Mouse (Mus musculus): ENCODE results near the gene Smcp. TPM values are rescaled to one million over a fixed set of nuclear protein-coding genes. Genes with fewer than 3 reads are reported as not detected.

Smcp gene
- not detected for total RNA-seq (2021)
- long read RNA-seq, experiment 1: 0 reads
- long read RNA-seq, experiment 2: 0 reads

DNA sequence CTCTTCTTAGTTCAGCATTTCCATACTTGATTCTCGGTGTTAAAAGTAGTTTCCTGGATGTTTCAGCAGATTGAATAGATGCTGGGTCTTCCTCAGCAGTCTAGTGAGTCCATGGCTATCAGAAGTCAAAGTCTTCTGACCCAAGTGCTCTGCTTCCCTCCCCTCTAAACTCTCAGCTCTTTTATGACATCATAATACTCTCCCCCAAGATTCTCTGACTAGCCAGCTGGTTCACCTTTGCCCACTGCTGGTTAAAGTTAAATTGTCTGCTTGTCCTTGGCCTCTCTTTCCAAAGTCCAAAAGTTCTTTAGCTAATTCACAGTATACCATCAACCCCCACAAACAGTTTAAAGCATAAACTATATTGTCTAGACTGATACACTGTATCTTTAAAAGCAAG lies at the start of gene Smcp:
Smcp (minus strand) TSS at position 140 of the 400 bp plus-strand sequence.
- no peak for DNase-seq
- intact Hi-C loops (cut with DNase I): no loop called here

DNA sequence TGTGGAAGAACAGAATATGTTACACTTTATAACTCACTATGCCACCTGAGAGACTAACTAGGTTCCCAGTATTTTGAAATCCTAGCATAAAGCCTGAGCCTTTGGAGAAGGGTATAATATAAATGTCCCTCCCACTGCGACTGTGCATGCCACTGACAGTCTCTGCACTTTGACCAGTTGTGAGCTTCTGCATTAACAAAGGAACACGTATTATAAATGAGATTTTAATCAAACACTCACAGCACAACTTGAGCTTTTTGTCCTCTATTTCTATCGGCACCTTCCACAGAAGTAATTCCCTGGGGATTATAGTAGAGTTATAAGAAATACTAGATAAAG lies 49.8 kb upstream of the Smcp start:
- DNase-seq: no peak
- intact Hi-C loops (cut with DNase I): no loop called here

DNA sequence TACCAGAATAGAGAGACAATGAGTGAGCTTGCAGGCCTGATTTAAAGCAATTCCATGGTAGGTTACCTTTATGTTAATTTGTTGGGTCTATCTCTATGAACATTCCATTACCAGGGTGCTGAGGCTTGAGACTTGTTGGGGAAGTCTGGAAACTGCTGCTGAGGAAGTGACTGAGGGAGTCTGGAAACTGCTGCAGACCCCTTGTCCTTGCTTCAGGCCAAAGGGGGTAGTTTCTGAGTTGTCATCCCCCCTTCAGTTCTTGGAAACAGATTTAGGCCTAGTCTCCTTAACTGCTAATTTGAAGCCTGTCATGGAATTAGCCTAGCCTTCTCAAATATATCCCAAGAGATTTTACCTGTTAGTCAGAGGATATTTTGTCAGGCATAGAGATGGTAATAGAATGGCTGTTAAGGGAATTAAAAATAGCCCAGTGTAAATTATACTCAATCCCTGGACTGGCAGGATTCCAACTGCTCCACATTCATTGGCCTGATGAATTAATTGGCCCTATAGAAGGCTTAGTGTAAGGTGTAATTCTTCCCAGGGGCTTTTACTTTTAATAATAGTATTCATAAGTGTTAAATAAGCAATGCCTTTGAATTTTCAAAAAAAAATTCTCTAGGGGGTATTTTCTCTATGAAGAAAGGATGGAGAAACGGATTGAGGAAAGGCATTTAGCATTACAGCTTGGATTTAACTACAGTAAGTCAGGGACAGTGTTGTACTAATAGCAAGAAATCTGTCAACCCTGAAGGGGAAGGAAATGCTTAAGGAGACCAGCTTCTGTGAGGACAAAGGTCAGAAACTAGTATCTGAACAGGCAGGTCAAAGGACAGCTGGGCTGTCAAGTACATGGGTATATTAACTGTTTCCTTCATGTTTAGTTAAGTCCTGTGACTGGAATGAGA lies 49.2 kb upstream of the Smcp start:
- intact Hi-C loops (cut with DNase I): no loop called here
- no peak for DNase-seq

DNA sequence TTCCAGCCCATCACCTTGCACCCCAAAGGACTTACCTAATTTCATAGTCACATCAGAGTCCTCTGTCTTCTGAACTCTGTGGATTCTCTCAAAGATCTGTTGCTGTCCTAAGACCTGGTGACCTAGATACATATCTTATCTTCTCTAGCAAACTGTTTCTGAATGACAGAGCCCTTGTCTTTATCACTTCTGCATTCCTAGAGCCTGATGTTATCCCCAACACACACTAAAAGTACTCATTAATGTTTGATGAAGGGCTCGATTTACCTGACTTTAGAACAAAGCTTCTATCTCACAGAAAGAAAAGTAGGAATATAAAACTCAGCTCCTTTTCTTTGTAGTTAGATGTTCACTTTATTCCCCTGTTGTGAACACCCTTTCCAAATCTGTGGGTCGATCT lies 32.8 kb upstream of the Smcp start, which contains the start of gene Lce6a:
Lce6a (minus strand) TSS at position 101 of the 400 bp plus-strand sequence.
- intact Hi-C loops (cut with DNase I): no loop called here
- no peak for DNase-seq

DNA sequence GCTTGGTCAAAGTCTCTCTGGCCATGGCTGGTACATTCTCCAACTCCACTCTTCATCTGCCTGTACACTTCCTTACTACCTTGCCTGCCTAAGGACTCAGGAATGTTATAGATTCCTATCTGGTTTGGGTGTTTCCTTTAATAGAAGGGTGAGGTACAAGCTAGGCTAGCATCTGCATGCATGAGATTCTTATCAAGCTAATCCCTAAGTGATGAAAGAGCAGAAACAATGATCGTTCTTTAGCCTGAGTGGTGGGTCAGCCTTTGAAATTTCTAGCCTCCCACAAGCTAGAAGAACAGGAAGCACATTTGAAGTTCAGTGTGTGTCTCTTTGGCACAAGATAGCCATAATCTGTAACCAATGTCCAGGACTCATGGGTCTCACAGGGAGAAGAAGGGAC lies 21.0 kb upstream of the Smcp start:
- no peak for DNase-seq
- intact Hi-C loops (cut with DNase I): no loop called here

DNA sequence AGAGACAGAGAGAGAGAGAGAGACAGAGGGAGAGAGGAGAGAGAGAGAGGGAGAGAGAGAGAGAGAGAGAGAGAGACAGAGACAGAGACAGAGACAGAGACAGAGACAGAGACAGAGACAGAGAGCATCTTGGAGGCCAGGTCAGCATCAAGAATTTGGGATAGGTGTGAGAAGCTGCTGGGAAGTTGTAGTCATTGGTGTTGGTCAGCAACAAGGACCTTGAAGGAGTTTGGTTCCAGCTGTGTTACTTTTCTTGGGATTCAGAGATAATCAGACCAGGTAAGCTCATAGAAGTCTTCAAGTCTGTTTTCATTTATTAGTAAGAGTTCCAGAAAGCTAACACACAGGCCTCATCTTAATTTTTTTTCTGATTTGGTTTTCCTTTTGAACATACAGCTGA lies 18.6 kb upstream of the Smcp start, which contains the start of gene 2210017I01Rik:
2210017I01Rik (minus strand) TSS at position 101 of the 400 bp plus-strand sequence.
- intact Hi-C loops (cut with DNase I): no loop called here
- no peak for DNase-seq

DNA sequence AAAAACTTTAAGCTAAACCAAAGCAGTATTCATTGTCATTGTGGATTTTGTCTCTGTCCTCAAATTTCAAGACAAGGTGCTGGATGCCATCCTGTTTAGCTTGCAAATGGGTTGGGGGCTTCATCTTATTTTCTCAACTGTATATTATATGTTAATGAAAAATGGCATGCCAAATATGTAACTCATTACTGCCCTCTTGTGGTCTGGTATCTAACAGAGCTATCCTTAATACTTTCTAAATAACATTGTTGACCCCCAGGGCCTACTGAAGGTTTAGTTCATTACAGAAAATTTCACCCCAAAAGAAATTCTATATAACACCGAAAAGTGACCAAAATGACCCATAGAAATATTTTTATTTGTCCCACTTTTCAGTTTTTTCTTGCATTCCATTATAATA lies 13.4 kb upstream of the Smcp start:
- intact Hi-C loops (cut with DNase I): loop anchor here (5.0 kb wide), 1 partner anchor 450 kb away; no protein-coding TSS in a partner anchor
- DNase-seq: no peak

DNA sequence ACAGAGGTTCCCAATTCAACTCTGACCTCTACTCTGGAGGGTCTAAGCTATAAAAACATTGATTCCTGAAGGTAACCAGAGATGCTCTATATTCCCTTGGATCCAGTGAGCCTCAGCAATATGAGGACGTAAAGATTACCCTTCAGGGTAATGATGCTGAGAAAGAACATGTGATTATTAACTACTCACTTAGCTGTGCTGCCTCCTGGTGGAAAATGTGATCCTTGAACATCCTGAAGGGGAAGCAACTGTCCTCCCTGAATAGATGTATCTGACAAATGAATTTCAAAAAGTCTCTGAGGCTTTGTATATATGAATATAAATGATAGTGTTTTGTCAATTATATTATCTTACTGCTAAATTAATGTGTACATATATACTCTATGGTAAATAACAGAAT lies 11.7 kb upstream of the Smcp start:
- no peak for DNase-seq
- intact Hi-C loops (cut with DNase I): loop anchor here (5.0 kb wide), 1 partner anchor 448 kb away; no protein-coding TSS in a partner anchor

DNA sequence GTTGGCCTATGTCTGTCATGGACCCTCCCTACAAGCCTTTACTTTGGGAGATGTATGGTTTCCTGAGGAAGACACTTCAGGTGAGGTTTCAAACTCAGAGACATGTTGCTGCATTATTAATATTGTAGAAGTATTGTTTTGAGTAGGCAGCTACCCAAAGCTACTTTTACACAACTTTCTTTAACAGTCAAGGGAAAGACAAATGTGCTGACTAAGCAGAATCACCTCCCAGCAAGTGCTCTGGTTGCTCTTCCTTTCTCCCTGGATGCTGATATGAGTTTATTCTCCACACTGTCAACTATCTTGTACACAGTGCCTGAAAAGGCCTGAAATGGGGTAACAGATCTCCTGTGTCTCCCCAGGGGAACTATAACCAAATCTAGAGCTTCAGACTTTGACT lies 11.2 kb upstream of the Smcp start:
- no peak for DNase-seq
- intact Hi-C loops (cut with DNase I): loop anchor here (5.0 kb wide), 1 partner anchor 448 kb away; no protein-coding TSS in a partner anchor

DNA sequence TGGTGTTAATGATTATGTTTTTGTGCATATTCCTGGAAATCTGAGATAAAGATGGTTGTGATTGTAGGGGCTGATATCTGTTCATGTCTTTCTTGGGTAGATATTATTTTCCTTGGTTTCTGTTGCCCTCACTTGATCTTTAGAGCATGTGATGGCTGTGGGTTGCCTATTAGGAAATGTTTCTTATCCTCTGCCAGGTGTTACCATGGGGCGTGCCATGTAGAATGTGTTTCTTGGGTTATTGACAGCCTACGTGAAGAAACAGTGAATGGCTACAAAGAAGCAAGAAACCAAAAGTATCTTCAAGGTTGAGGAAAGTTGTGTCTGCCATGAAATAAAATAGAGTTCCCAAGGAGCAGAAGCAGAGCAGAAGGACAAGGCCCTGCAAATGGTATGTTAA lies 9.6 kb upstream of the Smcp start:
- intact Hi-C loops (cut with DNase I): no loop called here

DNA sequence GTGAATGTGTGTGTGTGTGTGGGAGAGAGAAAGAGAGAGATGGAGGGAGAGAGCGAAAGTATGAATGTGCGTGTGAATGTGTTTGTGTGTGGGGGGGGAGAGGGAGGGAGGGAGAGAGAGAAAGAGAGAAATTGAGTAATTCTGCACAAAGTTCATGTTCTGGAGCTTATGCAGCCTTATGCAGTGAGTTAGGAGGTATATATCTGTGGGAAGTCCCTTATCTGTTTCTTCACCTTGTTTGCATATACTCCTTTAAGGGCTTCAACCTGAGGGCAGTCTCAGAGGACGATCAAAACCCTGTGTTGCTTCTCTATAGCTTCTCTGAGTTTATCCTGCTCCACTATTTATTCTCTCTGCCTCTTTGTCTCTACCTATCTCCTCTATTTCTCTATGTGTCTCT lies 1.6 kb downstream of the Smcp start:
- intact Hi-C loops (cut with DNase I): no loop called here
- DNase-seq: no peak

More for the DNA sequence above, 9.6 kb upstream of the Smcp start:
- no peak for DNase-seq

DNA sequence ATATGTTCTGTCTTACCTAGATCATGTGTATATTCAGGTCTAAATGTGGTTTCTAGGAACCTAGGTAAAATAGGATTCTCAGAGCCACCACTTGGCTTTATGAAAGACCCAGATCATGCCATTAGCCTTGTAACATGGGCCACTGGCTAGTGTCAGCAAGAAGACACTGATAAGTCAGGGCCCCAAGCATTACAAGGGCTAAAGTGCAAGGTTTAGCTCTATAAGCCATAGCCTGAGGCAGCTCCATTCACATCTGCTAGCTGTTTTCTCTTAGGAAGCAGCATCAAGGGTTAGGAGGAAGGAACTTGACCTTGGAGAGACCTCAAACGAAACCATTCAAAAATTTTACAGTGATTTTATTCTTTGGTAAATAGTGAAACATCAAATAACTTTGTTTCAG lies 3.7 kb downstream of the Smcp start:
- intact Hi-C loops (cut with DNase I): no loop called here
- DNase-seq: no peak

DNA sequence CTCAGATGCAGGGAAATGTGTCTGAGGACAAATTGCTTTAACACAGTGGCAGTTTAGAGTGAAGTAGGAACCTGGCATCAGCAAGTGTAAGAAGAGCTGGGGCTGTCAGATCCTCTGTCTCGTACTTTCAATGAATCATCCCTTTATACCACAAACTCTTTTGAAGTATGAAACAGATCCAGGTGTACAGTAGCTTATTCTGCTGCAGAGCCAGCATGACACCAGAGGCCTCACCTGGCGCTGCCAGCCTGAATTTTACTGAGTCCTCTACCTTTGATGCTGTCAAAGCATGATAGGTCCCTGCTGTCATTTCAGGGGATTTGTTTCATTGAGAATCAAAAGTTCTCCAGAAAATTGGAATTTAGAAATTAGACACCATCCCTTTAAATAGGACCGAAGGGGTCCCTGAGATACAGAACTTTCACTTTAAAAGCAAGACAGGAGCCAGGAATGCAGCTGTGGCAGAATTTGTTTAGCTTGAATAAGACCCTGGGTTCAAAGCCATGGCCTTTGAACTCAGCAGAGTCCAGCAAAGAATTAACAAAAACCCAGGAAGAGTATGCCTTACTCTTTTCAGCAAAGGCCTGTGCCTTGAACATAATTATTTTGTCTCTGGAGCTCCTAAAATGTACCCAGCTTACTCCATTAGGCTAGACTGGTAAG lies 5.5 kb downstream of the Smcp start:
- intact Hi-C loops (cut with DNase I): no loop called here
- DNase-seq: no peak

DNA sequence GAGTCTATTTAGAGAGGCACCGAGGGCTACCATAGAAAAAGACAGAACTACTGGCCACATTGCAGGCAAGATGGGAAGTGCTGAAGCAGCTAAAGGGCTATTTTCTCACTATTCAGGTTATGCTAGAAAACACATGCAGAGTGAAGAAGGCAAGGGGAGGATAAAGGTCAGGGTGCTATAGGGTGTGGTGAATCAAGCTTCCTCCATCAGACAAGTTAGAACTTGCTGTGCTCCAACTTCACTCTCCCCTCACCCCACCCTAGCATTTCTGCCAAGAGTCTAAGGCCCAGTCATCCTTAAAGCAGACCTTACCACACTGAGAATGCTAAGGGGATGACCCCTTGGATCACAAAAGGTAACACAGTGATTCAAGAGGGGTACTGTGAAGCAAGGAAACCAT lies 9.3 kb downstream of the Smcp start:
- DNase-seq: no peak
- intact Hi-C loops (cut with DNase I): no loop called here

DNA sequence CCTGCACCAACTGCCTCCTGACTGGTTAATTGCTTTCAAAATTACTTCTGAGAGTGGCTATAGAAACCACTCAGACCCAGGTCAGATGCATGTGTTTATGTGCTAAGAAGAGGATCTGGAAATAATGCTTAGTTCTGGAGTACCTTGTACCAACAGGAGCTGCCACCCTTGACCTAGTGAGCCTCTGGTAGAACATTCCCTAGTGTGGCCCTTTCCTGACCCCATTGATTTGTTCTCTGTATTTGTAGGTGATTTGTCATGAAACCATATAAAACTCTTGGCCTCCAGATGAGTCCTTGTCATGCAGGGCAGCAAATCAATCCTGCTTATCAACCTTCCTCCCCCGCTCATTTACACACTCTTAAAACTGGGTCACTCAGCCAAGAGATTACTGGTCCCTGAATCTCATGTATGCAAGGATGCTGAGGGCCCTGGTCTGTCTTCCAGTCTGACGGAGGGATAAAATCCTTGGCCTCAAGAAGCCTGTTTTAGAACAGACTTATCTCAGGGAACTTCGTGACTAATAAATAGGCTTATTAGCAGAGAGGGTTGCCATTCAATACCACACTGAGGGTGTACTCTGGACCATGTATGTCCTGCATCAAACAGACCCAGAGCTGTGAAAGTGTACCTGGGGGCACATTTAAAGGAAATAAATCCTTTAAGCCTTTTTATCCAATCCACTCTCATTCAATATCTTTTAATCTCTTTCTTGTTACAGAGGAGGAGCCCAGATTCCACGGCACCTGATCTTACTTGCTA lies 10.0 kb downstream of the Smcp start:
- intact Hi-C loops (cut with DNase I): no loop called here
- no peak for DNase-seq

DNA sequence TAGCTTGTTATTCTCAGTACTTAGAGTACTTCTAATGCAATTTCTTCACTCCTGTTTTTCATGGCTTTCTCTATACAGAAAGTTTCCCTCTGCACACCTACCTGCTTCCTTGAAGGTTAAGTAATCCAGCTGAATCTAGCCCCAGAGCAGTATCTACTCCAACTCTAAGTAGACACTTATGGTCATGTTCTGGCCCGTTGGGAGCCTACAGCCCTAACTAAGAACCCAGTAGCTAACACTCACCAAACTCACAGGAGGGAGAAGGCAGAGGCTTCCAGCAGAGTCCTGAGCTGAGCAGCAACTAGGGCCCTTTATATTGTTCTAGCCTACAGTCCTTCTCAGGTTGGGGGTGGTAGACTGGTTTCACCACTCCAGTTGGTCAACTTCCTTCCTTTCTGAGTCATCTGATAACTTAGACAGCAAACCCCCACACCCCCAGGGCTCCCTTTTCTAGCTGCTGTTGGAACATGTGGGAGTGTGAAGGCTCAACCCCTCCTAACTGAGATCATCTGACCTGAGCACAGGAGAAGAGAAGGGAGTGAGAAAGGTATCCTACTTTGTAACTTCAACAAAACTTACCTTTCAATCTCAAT lies 15.3 kb downstream of the Smcp start, which contains the start of gene Ivl:
Ivl (minus strand) TSS at position 287 of the 593 bp plus-strand sequence.
- DNase-seq: no peak
- intact Hi-C loops (cut with DNase I): no loop called here

DNA sequence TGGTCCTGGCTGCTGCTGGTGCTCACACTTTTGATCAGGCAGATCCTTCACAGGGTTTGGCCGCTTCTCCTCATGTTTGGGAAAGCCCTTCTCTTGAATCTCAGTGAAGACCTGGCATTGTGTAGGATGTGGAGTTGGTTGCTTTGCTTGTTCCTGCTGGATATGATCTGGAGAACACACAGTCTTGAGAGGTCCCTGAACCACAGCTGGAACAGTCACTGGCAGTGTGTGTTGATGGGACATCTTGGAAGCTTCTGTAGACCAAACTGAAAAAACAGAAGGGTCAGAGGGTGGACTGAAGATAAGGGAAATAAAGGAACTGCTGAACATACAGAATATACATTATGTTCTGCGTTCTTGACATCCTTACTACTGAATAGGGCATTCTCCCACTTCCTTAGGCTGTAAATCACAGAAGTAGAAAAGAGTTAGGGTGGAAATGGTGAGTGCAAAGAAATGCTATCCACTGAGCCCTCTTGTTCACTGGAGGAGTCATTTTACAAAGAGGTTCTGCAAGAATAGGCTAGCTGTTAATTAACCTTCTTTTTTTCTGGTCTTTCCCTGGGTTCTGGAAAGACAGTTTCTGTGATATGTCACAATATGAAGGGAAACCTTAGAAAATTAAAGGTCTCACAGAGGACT lies 16.2 kb downstream of the Smcp start:
- no peak for DNase-seq
- intact Hi-C loops (cut with DNase I): no loop called here

DNA sequence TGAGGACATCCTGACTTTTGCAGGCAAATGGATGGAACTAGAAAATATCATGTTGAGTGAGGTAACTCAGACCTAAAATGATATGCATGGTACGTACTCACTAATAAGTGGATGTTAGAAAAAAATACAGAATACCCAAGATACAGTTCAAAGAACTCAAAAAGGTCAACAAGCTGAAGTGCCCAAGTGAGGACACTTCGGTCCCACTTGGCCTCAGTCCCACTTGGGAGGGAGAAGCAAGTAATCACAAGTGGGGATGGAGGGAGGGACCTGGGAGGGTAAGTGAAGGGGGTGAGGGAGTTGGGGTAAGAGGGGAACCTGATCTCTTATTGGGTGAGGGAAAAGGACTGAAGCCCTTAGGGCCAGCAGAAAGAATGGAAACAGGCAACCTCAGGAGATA lies 20.0 kb downstream of the Smcp start:
- intact Hi-C loops (cut with DNase I): no loop called here

DNA sequence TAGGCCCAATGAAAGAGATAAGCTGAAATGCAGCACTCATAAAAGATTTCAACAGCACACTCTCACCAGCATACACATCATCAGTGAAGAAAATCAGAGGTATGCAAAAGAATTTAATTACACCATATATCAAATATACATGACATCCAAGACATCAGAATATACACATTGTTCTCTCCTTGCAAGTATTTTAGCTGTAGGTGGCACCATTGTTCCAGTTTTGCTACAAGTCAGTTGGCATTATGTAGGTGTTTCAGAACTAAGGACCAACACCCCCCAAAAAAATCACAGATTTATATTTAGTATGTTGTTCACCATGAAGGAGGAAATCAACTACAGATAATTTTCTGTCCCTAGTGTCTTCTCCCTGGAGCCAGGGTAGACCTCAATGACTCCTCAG lies 23.4 kb downstream of the Smcp start:
- DNase-seq: no peak
- intact Hi-C loops (cut with DNase I): no loop called here

More for the DNA sequence above, 20.0 kb downstream of the Smcp start:
- no peak for DNase-seq

DNA sequence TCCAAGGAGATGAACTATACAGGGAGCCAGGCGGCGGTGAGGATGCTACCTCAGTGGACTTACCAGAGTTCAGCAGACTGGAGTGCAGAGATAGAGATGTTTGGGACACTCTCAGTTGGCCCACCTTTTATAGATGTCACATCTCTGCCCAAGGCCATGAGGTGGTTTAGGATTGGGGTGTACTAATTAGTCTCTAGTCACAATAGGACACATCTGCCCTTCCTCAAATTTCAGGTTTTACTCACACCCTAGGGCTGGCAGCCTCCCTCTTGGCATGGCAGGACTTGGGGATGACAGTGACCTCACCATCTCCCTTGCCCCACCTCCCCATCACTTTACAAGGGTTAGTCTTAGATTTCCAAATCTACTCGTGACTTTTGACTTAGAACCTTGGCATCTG lies 54.4 kb downstream of the Smcp start, which contains the start of gene 2310046K23Rik:
2310046K23Rik (minus strand) TSS at position 101 of the 400 bp plus-strand sequence.
- DNase-seq: no peak
- intact Hi-C loops (cut with DNase I): no loop called here
